Mouse (Mus musculus): ENCODE results near the gene Azi2. TPM values are rescaled to one million over a fixed set of nuclear protein-coding genes. Genes with fewer than 3 reads are reported as not detected.
A peak's percentile ranks its signal among the peaks of the same experiment; 100 is the strongest.

Gene Azi2
- polyA plus RNA-seq, 1 experiment from 2014 or later, result 83.3 TPM

- H3K4me1 ChIP-seq (ENCODE audit: insufficient read depth), result no peaks in the 10 kb centered on the region
- H3K4me2 ChIP-seq, result no peak overlapping the region
- H3K36me3 ChIP-seq (ENCODE audit: insufficient read depth), result no peaks in the 10 kb centered on the region
- no peak for DNase-seq
- H3K9me3 ChIP-seq (ENCODE audit: low read depth, low read length), result no peaks in the 10 kb centered on the region
- no peak overlapping the region for H3K9ac ChIP-seq
- 30% methylated on average over 4 of the region's 4 CpGs for WGBS
- H3K27ac ChIP-seq (ENCODE audit: low read depth), result no peak overlapping the region
- 0 out of 2 replicates have a peak, but pooled peaks have one; percentile 16 for TF ChIP-seq CTCF (IDR thresholded peaks at IDR 0.05; ENCODE audit: low read depth)
- ATAC-seq (ENCODE audit: insufficient read depth), result no peak
- H3K4me3 ChIP-seq (ENCODE audit: low read depth, low read length), result no peak overlapping the region
- H3K27me3 ChIP-seq (ENCODE audit: insufficient read depth, low read length), result no peaks in the 10 kb centered on the region
Measured at GRCm38 (mm10) chr9:118029490-118029889, 10.8 kb upstream of the Azi2 start.

GRCm38 (mm10) chr9:118030252-118030651 lies 10.0 kb upstream of the Azi2 start:
- no peak for DNase-seq
- Histone ChIP-seq H3K4me3 (ENCODE audit: low read depth, low read length) (no peak overlapping the region), H3K36me3 (ENCODE audit: insufficient read depth) (no peaks in the 10 kb centered on the region), H3K27me3 (ENCODE audit: insufficient read depth, low read length) (no peaks in the 10 kb centered on the region), H3K4me2 (no peak overlapping the region), H3K9me3 (ENCODE audit: low read depth, low read length) (no peaks in the 10 kb centered on the region), H3K27ac (ENCODE audit: low read depth) (no peak overlapping the region), H3K9ac (no peak overlapping the region), H3K4me1 (ENCODE audit: insufficient read depth) (no peaks in the 10 kb centered on the region)
- WGBS, result 77% methylated on average over 1 of the region's 1 CpGs
- TF ChIP-seq CTCF (IDR thresholded peaks at IDR 0.05; ENCODE audit: low read depth), result no peak
- no peak for ATAC-seq (ENCODE audit: insufficient read depth)

- TF ChIP-seq CTCF (IDR thresholded peaks at IDR 0.05; ENCODE audit: low read depth), result no peak
- no peak for ATAC-seq (ENCODE audit: insufficient read depth)
- WGBS, result 44% methylated on average over 2 of the region's 2 CpGs
Measured at GRCm38 (mm10) chr9:118031694-118032093, 8.6 kb upstream of the Azi2 start.

GRCm38 (mm10) chr9:118034990-118035389 lies 5.3 kb upstream of the Azi2 start:
- H3K4me2 ChIP-seq, result no peak overlapping the region
- TF ChIP-seq CTCF (IDR thresholded peaks at IDR 0.05; ENCODE audit: low read depth), result no peak
- WGBS, result 78% methylated on average over 3 of the region's 3 CpGs
- DNase-seq, result no peak
- H3K27ac ChIP-seq (ENCODE audit: low read depth), result no peak overlapping the region
- H3K4me1 ChIP-seq (ENCODE audit: insufficient read depth), result no peaks in the 10 kb centered on the region
- H3K9ac ChIP-seq, result no peak overlapping the region
- no peak overlapping the region for H3K4me3 ChIP-seq (ENCODE audit: low read depth, low read length)
- no peaks in the 10 kb centered on the region for H3K9me3 ChIP-seq (ENCODE audit: low read depth, low read length)
- no peak for ATAC-seq (ENCODE audit: insufficient read depth)
- H3K36me3 ChIP-seq (ENCODE audit: insufficient read depth), result no peaks in the 10 kb centered on the region
- H3K27me3 ChIP-seq (ENCODE audit: insufficient read depth, low read length), result no peaks in the 10 kb centered on the region

More at GRCm38 (mm10) chr9:118031694-118032093, 8.6 kb upstream of the Azi2 start:
- H3K4me1 ChIP-seq (ENCODE audit: insufficient read depth), result no peaks in the 10 kb centered on the region
- no peak for DNase-seq
- no peaks in the 10 kb centered on the region for H3K36me3 ChIP-seq (ENCODE audit: insufficient read depth)
- no peak overlapping the region for H3K4me3 ChIP-seq (ENCODE audit: low read depth, low read length)
- H3K27ac ChIP-seq (ENCODE audit: low read depth), result no peak overlapping the region
- no peak overlapping the region for H3K9ac ChIP-seq
- H3K9me3 ChIP-seq (ENCODE audit: low read depth, low read length), result no peaks in the 10 kb centered on the region
- no peak overlapping the region for H3K4me2 ChIP-seq
- no peaks in the 10 kb centered on the region for H3K27me3 ChIP-seq (ENCODE audit: insufficient read depth, low read length)

- no peak for TF ChIP-seq CTCF (IDR thresholded peaks at IDR 0.05; ENCODE audit: low read depth)
- ATAC-seq (ENCODE audit: insufficient read depth) (no peak), DNase-seq (peak; percentile 60)
- under 1% methylated on average over 21 of the region's 21 CpGs for WGBS
- Histone ChIP-seq H3K27ac (ENCODE audit: low read depth) (peak overlapping the region; percentile 95), H3K4me1 (ENCODE audit: insufficient read depth) (peaks cover 6% of the 10 kb centered on the region), H3K4me3 (ENCODE audit: low read depth, low read length) (peak overlapping the region; percentile 81), H3K9me3 (ENCODE audit: low read depth, low read length) (no peaks in the 10 kb centered on the region), H3K27me3 (ENCODE audit: insufficient read depth, low read length) (no peaks in the 10 kb centered on the region), H3K9ac (peak overlapping the region; percentile 85), H3K4me2 (peak overlapping the region; percentile 80), H3K36me3 (ENCODE audit: insufficient read depth) (peaks cover 5% of the 10 kb centered on the region; the same call in 1 of the 2 replicates)
Measured at GRCm38 (mm10) chr9:118041022-118041400, 712 bp downstream of the Azi2 start.

GRCm38 (mm10) chr9:118041646-118042045 lies 1.3 kb downstream of the Azi2 start:
- H3K27ac ChIP-seq (ENCODE audit: low read depth), result no peak overlapping the region
- H3K4me1 ChIP-seq (ENCODE audit: insufficient read depth), result peaks cover 6% of the 10 kb centered on the region
- H3K4me3 ChIP-seq (ENCODE audit: low read depth, low read length), result peak overlapping the region; percentile 81
- H3K36me3 ChIP-seq (ENCODE audit: insufficient read depth), result peaks cover 5% of the 10 kb centered on the region; the same call in 1 of the 2 replicates
- 15% methylated on average over 5 of the region's 5 CpGs for WGBS
- no peaks in the 10 kb centered on the region for H3K27me3 ChIP-seq (ENCODE audit: insufficient read depth, low read length)
- H3K4me2 ChIP-seq, result peak overlapping the region; percentile 80
- TF ChIP-seq CTCF (IDR thresholded peaks at IDR 0.05; ENCODE audit: low read depth), result no peak
- H3K9me3 ChIP-seq (ENCODE audit: low read depth, low read length), result no peaks in the 10 kb centered on the region
- ATAC-seq (ENCODE audit: insufficient read depth), result no peak
- peak; percentile 39 for DNase-seq
- H3K9ac ChIP-seq, result peak overlapping the region; percentile 85

- ATAC-seq (ENCODE audit: insufficient read depth) (no peak), DNase-seq (no peak)
- peaks cover 11% of the 10 kb centered on the region; the same call in 1 of the 2 replicates for H3K36me3 ChIP-seq (ENCODE audit: insufficient read depth)
- H3K4me2 ChIP-seq, result no peak overlapping the region; the same call in 1 of the 2 replicates
- H3K9me3 ChIP-seq (ENCODE audit: low read depth, low read length), result no peaks in the 10 kb centered on the region
- WGBS, result 85% methylated on average over 4 of the region's 4 CpGs
- no peak overlapping the region for H3K9ac ChIP-seq
- H3K4me3 ChIP-seq (ENCODE audit: low read depth, low read length), result no peak overlapping the region
- TF ChIP-seq CTCF (IDR thresholded peaks at IDR 0.05; ENCODE audit: low read depth), result no peak
- H3K4me1 ChIP-seq (ENCODE audit: insufficient read depth), result peaks cover 6% of the 10 kb centered on the region
- H3K27me3 ChIP-seq (ENCODE audit: insufficient read depth, low read length), result no peaks in the 10 kb centered on the region
- H3K27ac ChIP-seq (ENCODE audit: low read depth), result no peak overlapping the region
Measured at GRCm38 (mm10) chr9:118042738-118043137, 2.4 kb downstream of the Azi2 start.
